Mouse (Mus musculus): Measurements from ENCODE around the gene Gal3st2b. TPM values are rescaled to one million over a fixed set of nuclear protein-coding genes. Genes with fewer than 3 reads are reported as not detected.

The Gal3st2b gene
- polyA plus RNA-seq (2012; rRNA removed; ENCODE audit: low replicate concordance): 17.0 and 96.0 TPM in 2 replicates

GRCm38 (mm10) chr1:93918011-93918410, at the start of gene Gal3st2b:
Gene Gal3st2b, plus strand, starts transcription at chr1:93918311.

GRCm38 (mm10) chr1:93990209-93990608, 72.1 kb downstream of the Gal3st2b start, which contains the start of gene Gal3st2c:
Gene Gal3st2c, plus strand, starts transcription at chr1:93990509.

Other genes starting within 250 kb of the Gal3st2b start
- 75.7 and 107 TPM in 2 replicates for gene Bok, start 232.7 kb upstream of the Gal3st2b start, polyA plus RNA-seq (2012; rRNA removed; ENCODE audit: low replicate concordance)
- 36.7 and 53.6 TPM in 2 replicates for gene Atg4b, start 166.8 kb upstream of the Gal3st2b start, polyA plus RNA-seq (2012; rRNA removed; ENCODE audit: low replicate concordance)
- gene Thap4, start 163.4 kb upstream of the Gal3st2b start, polyA plus RNA-seq (2012; rRNA removed; ENCODE audit: low replicate concordance): 79.5 and 105 TPM in 2 replicates
- 8.9 and 17.8 TPM in 2 replicates for gene Dtymk, start 116.4 kb upstream of the Gal3st2b start, polyA plus RNA-seq (2012; rRNA removed; ENCODE audit: low replicate concordance)
- 2.2 and 3.6 TPM in 2 replicates for gene Ing5, start 114.3 kb upstream of the Gal3st2b start, polyA plus RNA-seq (2012; rRNA removed; ENCODE audit: low replicate concordance)
- 9.4 and 11.7 TPM in 2 replicates for gene D2hgdh, start 93.4 kb upstream of the Gal3st2b start, polyA plus RNA-seq (2012; rRNA removed; ENCODE audit: low replicate concordance)
- gene Gal3st2, start 57.0 kb upstream of the Gal3st2b start, polyA plus RNA-seq (2012; rRNA removed; ENCODE audit: low replicate concordance): 61.7 and 145 TPM in 2 replicates
- 0.04 TPM in 1 of 2 replicates, not detected in the other for gene Gal3st2c, start 72.2 kb downstream of the Gal3st2b start, polyA plus RNA-seq (2012; rRNA removed; ENCODE audit: low replicate concordance)
- not detected in 2 replicates for gene Neu4, start 102.1 kb downstream of the Gal3st2b start, polyA plus RNA-seq (2012; rRNA removed; ENCODE audit: low replicate concordance)
- gene Pdcd1, start 134.2 kb downstream of the Gal3st2b start, polyA plus RNA-seq (2012; rRNA removed; ENCODE audit: low replicate concordance): 0.08 and 0.44 TPM in 2 replicates